Mouse (Mus musculus): ENCODE results near the gene Tppp3. TPM values are rescaled to one million over a fixed set of nuclear protein-coding genes. Genes with fewer than 3 reads are reported as not detected.
A peak's percentile ranks its signal among the peaks of the same experiment; 100 is the strongest.

Gene Tppp3
- polyA plus RNA-seq, 1 experiment from 2014 or later = 256 TPM

DNA sequence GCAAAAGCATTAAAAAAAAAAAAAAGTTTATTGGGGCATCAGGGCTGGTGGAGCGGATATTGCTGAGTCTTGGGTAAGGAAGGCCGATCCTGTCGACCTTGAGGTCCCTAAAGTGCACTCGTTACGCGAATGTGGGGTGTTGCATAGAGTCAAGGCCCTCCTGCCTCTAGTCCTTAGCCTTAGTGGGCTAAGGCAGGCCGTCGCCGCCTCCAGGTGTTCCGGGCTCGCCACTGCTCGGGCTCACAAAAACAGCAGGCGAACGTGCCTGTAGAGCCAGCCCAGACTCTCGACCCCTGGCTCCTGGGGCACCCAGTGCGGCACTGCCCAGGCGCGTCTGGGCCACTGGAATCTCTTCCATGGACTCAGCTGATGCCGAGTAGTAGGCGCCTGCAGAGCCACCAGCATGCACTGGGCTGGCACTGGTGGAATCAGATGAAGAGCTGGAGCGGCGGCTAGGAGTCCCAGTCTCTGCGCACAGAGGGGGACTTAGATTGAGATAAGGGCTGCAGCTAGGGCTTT, 1.1 kb upstream of the Tppp3 start:
- Histone ChIP-seq H3K9ac (ENCODE audit: low read depth, low read length) (no peak overlapping the region; the same call in 1 of the 2 replicates), H3K27ac (ENCODE audit: low read depth, low read length) (no peak overlapping the region), H3K9me3 (ENCODE audit: control insufficient read depth, low read length) (no peaks in the 10 kb centered on the region), H3K27me3 (replicated peaks; ENCODE audit: control insufficient read depth, insufficient read depth, low read length) (no peaks in the 10 kb centered on the region; the same call in 1 of the 2 replicates), H3K4me2 (ENCODE audit: low read length) (no peak overlapping the region), H3K36me3 (ENCODE audit: control insufficient read depth, insufficient read depth, low read length) (peaks cover 1% of the 10 kb centered on the region; the same call in 1 of the 2 replicates), H3K4me1 (ENCODE audit: control insufficient read depth, insufficient read depth, low read depth, low read length) (peaks cover 44% of the 10 kb centered on the region), H3K4me3 (ENCODE audit: low read length) (no peak overlapping the region)
- 38% methylated on average over 23 of the region's 23 CpGs for WGBS
- ATAC-seq = no peak

DNA sequence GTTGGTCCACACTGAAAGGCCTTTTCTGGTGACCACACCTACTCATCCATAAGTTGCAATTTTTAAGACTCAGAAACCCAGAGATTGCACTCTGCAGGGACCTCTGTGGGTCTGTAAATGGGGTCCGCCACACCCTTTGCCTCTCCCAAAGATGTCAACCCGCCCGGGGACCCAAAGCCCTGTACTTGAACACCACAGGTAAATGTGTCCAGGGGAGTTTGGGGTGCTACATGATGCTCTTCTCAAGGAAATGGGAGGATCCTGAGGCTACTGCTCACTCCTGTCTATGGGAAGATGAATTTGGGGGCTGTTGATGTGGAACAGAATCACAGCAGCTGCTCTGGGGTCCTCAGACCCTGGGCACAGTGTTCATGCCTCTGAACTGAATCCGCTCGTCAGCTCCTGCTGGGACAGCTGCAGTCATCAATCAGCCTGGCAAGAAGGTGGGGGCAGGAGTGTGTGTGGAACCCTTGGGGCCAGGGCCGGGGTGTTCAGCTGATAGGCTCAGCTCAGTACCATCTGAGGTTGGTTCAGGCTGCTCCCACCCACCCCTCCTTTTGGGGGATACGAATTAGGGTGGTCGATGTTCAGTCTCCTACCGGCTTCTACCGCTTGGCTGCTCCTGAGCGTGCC, 529 bp downstream of the Tppp3 start:
- no peaks in the 10 kb centered on the region; the same call in 1 of the 2 replicates for H3K27me3 ChIP-seq (replicated peaks; ENCODE audit: control insufficient read depth, insufficient read depth, low read length)
- peak; percentile 69 for ATAC-seq
- H3K27ac ChIP-seq (ENCODE audit: low read depth, low read length) = peak overlapping the region; percentile 78
- WGBS = 18% methylated on average over 11 of the region's 11 CpGs
- peak overlapping the region; percentile 51 for H3K4me2 ChIP-seq (ENCODE audit: low read length)
- H3K36me3 ChIP-seq (ENCODE audit: control insufficient read depth, insufficient read depth, low read length) = peaks cover 7% of the 10 kb centered on the region
- peak overlapping the region; percentile 68 for H3K9ac ChIP-seq (ENCODE audit: low read depth, low read length)
- no peaks in the 10 kb centered on the region for H3K9me3 ChIP-seq (ENCODE audit: control insufficient read depth, low read length)
- peak overlapping the region; percentile 48 for H3K4me3 ChIP-seq (ENCODE audit: low read length)
- peaks cover 54% of the 10 kb centered on the region for H3K4me1 ChIP-seq (ENCODE audit: control insufficient read depth, insufficient read depth, low read depth, low read length)

DNA sequence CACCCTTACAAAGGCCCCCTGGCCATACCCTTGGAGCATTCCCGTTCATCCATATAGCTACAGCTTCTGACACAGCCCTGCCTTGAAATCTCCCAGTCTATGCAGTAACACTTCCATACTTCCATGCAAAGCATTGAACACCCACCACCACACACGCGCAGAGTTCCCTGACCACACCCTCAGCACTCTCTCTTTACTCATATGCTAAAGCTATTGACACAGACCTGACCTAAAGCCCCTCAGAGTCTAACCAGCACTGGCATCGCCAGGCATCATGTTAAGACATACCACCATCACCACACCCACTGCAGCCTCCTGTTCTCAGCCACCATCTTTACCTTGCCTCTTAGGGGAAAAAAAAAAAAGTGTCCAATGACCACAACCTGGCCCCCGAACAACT, 1.1 kb downstream of the Tppp3 start:
- peak overlapping the region; percentile 51 for H3K4me2 ChIP-seq (ENCODE audit: low read length)
- H3K4me1 ChIP-seq (ENCODE audit: control insufficient read depth, insufficient read depth, low read depth, low read length) = peaks cover 54% of the 10 kb centered on the region
- no peaks in the 10 kb centered on the region; the same call in 1 of the 2 replicates for H3K27me3 ChIP-seq (replicated peaks; ENCODE audit: control insufficient read depth, insufficient read depth, low read length)
- no peak for ATAC-seq
- WGBS = 47% methylated on average over 5 of the region's 5 CpGs
- H3K27ac ChIP-seq (ENCODE audit: low read depth, low read length) = peak overlapping the region; percentile 78
- H3K36me3 ChIP-seq (ENCODE audit: control insufficient read depth, insufficient read depth, low read length) = peaks cover 7% of the 10 kb centered on the region
- peak overlapping the region; percentile 48 for H3K4me3 ChIP-seq (ENCODE audit: low read length)
- no peaks in the 10 kb centered on the region for H3K9me3 ChIP-seq (ENCODE audit: control insufficient read depth, low read length)
- peak overlapping the region; percentile 68 for H3K9ac ChIP-seq (ENCODE audit: low read depth, low read length)

DNA sequence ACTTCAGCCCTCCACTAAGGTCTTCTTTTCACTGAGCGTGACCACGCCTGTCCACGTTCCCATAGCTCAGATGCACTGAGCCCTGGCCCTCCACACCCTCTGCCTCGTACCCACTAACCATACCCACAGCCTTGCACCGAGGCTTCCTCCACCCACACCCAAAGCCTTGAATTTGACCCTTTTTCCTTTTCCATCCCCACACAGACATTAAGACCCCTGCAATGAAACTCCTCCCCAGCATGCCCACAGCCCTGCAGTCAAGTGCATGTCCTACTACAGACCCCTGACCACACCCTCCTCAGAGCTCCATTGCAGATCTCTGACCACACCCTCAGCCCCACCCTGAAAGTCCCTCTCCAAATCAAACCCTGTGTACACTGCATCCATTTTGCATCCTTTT, 1.5 kb downstream of the Tppp3 start:
- Histone ChIP-seq H3K36me3 (ENCODE audit: control insufficient read depth, insufficient read depth, low read length) (peaks cover 7% of the 10 kb centered on the region), H3K9me3 (ENCODE audit: control insufficient read depth, low read length) (no peaks in the 10 kb centered on the region), H3K27me3 (replicated peaks; ENCODE audit: control insufficient read depth, insufficient read depth, low read length) (no peaks in the 10 kb centered on the region; the same call in 1 of the 2 replicates), H3K4me3 (ENCODE audit: low read length) (peak overlapping the region; percentile 48), H3K27ac (ENCODE audit: low read depth, low read length) (peak overlapping the region; percentile 78), H3K4me1 (ENCODE audit: control insufficient read depth, insufficient read depth, low read depth, low read length) (peaks cover 50% of the 10 kb centered on the region), H3K4me2 (ENCODE audit: low read length) (peak overlapping the region; percentile 51), H3K9ac (ENCODE audit: low read depth, low read length) (peak overlapping the region; percentile 4)
- ATAC-seq = no peak
- WGBS = 59% methylated on average over 5 of the region's 5 CpGs

DNA sequence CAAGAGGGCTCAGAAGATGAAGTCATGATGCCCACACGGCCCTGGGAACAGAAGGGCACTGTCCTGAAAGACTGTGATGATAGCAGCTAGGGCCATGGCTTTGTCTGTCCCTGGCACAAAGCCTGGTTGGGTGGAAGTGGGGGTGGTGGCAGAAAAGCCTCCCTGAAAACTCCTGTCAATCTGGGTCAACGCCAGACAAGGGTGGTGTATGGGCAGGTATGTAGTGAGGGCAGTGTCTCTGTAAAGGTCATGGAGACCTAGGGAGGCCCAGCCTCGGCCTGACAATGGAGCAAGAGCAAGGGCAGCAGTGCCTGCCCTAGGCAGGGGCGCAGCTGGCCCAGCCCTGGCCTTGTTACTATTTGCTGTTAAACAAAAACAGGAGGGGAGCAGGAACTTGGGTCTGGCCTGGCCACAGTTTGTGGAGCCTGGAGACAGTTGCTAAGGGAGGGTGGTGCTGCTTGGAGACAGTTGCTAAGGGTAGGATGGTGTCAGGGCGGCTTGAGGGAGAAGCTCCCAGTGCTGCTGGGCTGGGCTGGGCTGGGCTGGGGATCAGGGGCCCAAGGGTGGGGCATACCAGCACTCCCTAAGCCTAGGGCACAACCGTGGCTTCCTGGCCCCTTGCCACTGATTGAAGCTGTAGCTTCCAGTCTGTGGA, 2.2 kb downstream of the Tppp3 start:
- Histone ChIP-seq H3K9me3 (ENCODE audit: control insufficient read depth, low read length) (no peaks in the 10 kb centered on the region), H3K27me3 (replicated peaks; ENCODE audit: control insufficient read depth, insufficient read depth, low read length) (no peaks in the 10 kb centered on the region; the same call in 1 of the 2 replicates), H3K9ac (ENCODE audit: low read depth, low read length) (peak overlapping the region; percentile 4), H3K4me2 (ENCODE audit: low read length) (peak overlapping the region; percentile 51), H3K36me3 (ENCODE audit: control insufficient read depth, insufficient read depth, low read length) (peaks cover 7% of the 10 kb centered on the region), H3K27ac (ENCODE audit: low read depth, low read length) (peak overlapping the region; percentile 78), H3K4me1 (ENCODE audit: control insufficient read depth, insufficient read depth, low read depth, low read length) (peaks cover 49% of the 10 kb centered on the region), H3K4me3 (ENCODE audit: low read length) (peak overlapping the region; percentile 48)
- peak; percentile 48 for ATAC-seq
- 6% methylated on average over 6 of the region's 6 CpGs for WGBS

DNA sequence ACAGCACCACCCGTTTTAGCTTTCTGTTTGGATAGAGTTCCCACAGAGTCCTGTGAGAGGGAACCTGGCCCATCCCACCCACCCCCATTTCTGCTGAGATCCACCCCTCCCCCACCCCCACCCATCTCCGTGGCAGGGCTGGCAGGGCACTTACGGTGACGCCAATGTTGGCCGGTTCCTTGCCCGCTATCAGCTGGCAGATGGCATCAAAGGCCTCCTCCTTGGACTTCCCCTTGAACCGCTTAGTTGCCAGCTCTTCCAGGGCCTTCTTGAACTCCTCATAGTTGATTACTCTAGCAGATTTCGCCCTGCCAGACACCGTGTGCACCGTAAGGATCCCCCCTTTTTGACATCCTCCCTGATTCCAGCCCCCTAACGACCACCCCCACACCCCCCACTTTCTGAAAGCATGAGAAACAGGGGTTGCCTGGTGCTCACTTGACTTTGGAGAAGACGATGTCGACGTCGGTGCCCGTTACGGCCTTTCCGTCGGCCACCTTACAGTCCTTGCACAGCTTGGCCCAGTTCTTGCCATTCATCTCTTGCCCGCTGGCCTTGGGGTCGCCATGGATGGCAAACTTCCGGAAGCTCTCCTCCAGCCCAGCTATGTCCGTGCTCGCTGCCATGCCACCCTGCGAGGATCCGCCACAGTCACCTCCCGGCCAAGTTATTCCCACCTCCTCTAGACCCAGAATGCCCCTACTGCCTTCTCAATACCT, 3.2 kb downstream of the Tppp3 start:
- no peak overlapping the region for H3K9ac ChIP-seq (ENCODE audit: low read depth, low read length)
- H3K36me3 ChIP-seq (ENCODE audit: control insufficient read depth, insufficient read depth, low read length) = peaks cover 7% of the 10 kb centered on the region
- H3K9me3 ChIP-seq (ENCODE audit: control insufficient read depth, low read length) = no peaks in the 10 kb centered on the region
- WGBS = 85% methylated on average over 27 of the region's 27 CpGs
- no peak overlapping the region for H3K4me3 ChIP-seq (ENCODE audit: low read length)
- peaks cover 46% of the 10 kb centered on the region for H3K4me1 ChIP-seq (ENCODE audit: control insufficient read depth, insufficient read depth, low read depth, low read length)
- H3K27ac ChIP-seq (ENCODE audit: low read depth, low read length) = peak overlapping the region; percentile 71; the same call in 1 of the 2 replicates
- H3K27me3 ChIP-seq (replicated peaks; ENCODE audit: control insufficient read depth, insufficient read depth, low read length) = no peaks in the 10 kb centered on the region; the same call in 1 of the 2 replicates
- no peak for ATAC-seq
- H3K4me2 ChIP-seq (ENCODE audit: low read length) = no peak overlapping the region

DNA sequence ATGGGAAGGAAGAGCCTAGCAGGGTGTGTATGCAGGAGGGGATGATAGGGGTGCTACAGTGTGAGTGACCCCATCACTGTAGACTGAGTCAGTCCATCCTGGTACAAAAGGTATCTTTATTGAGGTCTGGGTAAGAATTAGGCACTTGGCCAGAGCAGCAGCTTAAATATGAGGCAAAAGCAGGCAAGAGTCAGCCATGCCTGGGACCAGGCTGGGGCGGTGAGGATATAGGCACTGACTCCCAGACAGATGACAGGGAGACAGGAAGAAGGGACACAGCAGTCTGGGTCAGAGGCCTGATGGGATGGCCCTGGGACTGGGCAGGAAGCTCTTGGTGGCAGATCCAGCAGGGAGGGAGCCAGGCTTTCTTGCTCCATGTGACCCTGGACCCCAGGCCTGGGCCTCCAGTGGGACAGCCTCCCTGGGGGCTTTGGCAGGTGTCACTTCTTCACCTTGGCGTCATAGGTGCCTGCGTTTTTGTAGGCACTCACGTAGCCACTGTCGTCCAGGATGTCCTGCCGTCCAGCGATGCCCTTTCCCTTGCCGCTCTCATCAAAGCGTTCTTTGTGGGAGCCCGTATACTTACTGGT, 3.8 kb downstream of the Tppp3 start:
- Histone ChIP-seq H3K4me2 (ENCODE audit: low read length) (no peak overlapping the region; the same call in 1 of the 2 replicates), H3K27me3 (replicated peaks; ENCODE audit: control insufficient read depth, insufficient read depth, low read length) (no peaks in the 10 kb centered on the region), H3K9me3 (ENCODE audit: control insufficient read depth, low read length) (no peaks in the 10 kb centered on the region), H3K36me3 (ENCODE audit: control insufficient read depth, insufficient read depth, low read length) (peaks cover 7% of the 10 kb centered on the region), H3K9ac (ENCODE audit: low read depth, low read length) (no peak overlapping the region), H3K4me3 (ENCODE audit: low read length) (no peak overlapping the region), H3K27ac (ENCODE audit: low read depth, low read length) (peak overlapping the region; percentile 71), H3K4me1 (ENCODE audit: control insufficient read depth, insufficient read depth, low read depth, low read length) (peaks cover 45% of the 10 kb centered on the region)
- ATAC-seq = no peak
- WGBS = 90% methylated on average over 10 of the region's 10 CpGs

DNA sequence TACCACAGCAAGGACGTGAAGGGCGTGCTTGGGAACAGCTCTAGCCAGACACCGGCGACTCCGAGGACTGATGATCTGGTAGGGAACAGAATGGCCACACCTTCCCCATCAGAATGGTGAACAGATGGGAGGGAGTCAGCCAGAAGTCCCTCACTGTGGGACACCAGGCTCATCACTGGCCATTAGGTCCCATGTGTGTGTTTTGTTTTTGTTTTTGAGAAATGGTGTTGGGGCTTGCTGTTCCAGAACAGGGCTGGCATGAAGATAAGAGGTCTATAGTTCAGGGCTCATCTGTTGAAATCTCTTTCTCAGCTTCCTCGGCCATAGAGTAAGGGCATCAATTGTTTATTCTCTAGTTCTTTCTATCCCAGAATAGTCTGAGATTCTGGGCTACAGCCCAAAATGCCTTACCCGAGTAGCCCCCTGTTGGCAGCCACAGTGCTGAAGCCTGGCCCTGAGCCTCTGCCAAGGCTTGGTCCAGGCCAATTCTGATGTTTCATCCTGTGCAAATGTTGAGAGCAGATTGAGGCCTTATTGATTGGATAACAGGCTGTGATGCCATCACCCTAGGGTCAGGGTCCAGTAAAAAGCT, 4.5 kb downstream of the Tppp3 start:
- no peak overlapping the region for H3K4me3 ChIP-seq (ENCODE audit: low read length)
- peaks cover 7% of the 10 kb centered on the region for H3K36me3 ChIP-seq (ENCODE audit: control insufficient read depth, insufficient read depth, low read length)
- 56% methylated on average over 7 of the region's 7 CpGs for WGBS
- H3K9ac ChIP-seq (ENCODE audit: low read depth, low read length) = no peak overlapping the region
- no peak overlapping the region; the same call in 1 of the 2 replicates for H3K4me2 ChIP-seq (ENCODE audit: low read length)
- H3K4me1 ChIP-seq (ENCODE audit: control insufficient read depth, insufficient read depth, low read depth, low read length) = peaks cover 43% of the 10 kb centered on the region
- no peaks in the 10 kb centered on the region for H3K27me3 ChIP-seq (replicated peaks; ENCODE audit: control insufficient read depth, insufficient read depth, low read length)
- ATAC-seq = peak; percentile 24
- no peaks in the 10 kb centered on the region for H3K9me3 ChIP-seq (ENCODE audit: control insufficient read depth, low read length)
- peak overlapping the region; percentile 71 for H3K27ac ChIP-seq (ENCODE audit: low read depth, low read length)
